Mouse (Mus musculus) forebrain, embryonic 12.5 days (tissue): ENCODE data around the gene Tmprss9. TPM values are rescaled to one million over a fixed set of nuclear protein-coding genes. Genes with fewer than 3 reads are reported as not detected.
A peak's percentile ranks its signal among the peaks of the same experiment; 100 is the strongest.

Experiments
- ATAC-seq: fragments of 200-750 bp; cut with Nextera tagmentation; 2 replicates; pipeline ENCODE4 v1.8.0; 2017; ENCODE audit warnings: moderate TSS enrichment; ENCODE audit not compliant: low FRiP score
- H3K27ac ChIP-seq: fragments of 300-500 bp; sonication (generic); 2 replicates; pipeline ENCODE4 v1.5.1; 2016; ENCODE audit warnings: mild to moderate bottlenecking
- H3K27me3 ChIP-seq: fragments of 300-500 bp; sonication (generic); 2 replicates; pipeline ENCODE4 v1.6.1; 2016; ENCODE audit warnings: mild to moderate bottlenecking
- H3K36me3 ChIP-seq: fragments of 300-500 bp; sonication (generic); replicated peaks from 2 replicates; pipeline ENCODE4 v1.6.1; 2016; ENCODE audit warnings: mild to moderate bottlenecking
- H3K4me1 ChIP-seq: fragments of 300-500 bp; sonication (generic); 2 replicates; pipeline ENCODE4 v1.6.1; 2016
- H3K4me2 ChIP-seq: fragments of 300-500 bp; sonication (generic); 2 replicates; pipeline ENCODE4 v1.6.1; 2016; ENCODE audit warnings: mild to moderate bottlenecking, moderate library complexity
- H3K4me3 ChIP-seq: fragments of 300-500 bp; sonication (generic); replicated peaks from 2 replicates; pipeline ENCODE4 v1.5.1; 2016; ENCODE audit warnings: mild to moderate bottlenecking
- H3K9ac ChIP-seq: fragments of 300-500 bp; sonication (generic); 2 replicates; pipeline ENCODE4 v1.6.1; 2016; ENCODE audit warnings: mild to moderate bottlenecking
- H3K9me3 ChIP-seq: fragments of 300-500 bp; sonication (generic); 2 replicates; pipeline ENCODE4 v1.6.1; 2016
- WGBS: fragments of 180-500 bp; shearing (Covaris S2); methylation state at CpG from one replicate; pipeline ENCODE4 v1.1.7; 2016; 5-methylcytosine and 5-hydroxymethylcytosine counted together
- polyA plus RNA-seq: library from polyadenylated mRNA; unstranded; fragments of >200 nt; fragmentation: Nextera tagmentation; extraction: Ambion mirVana; gene quantifications from 2 replicates; pipeline ENCODE4 v1.2.1, GENCODE M21; 2016

Tmprss9 gene
- polyA plus RNA-seq, 1 experiment from 2014 or later, result 0.08 TPM

- ATAC-seq, result no peak
- H3K36me3 ChIP-seq, result no peaks in the 10 kb centered on the region
- H3K4me2 ChIP-seq, result no peak overlapping the region
- no peak overlapping the region for H3K9ac ChIP-seq
- no peak overlapping the region for H3K4me3 ChIP-seq
- H3K27me3 ChIP-seq, result peaks cover 17% of the 10 kb centered on the region
- H3K4me1 ChIP-seq, result peaks cover 8% of the 10 kb centered on the region; the same call in 1 of the 2 replicates
- no peaks in the 10 kb centered on the region for H3K9me3 ChIP-seq
- H3K27ac ChIP-seq, result no peak overlapping the region
- 82% methylated on average over 9 of the region's 9 CpGs for WGBS
Observed at GRCm38 (mm10) chr10:80874035-80874434, 2.4 kb downstream of the Tmprss9 start.

GRCm38 (mm10) chr10:80876028-80876427, 4.4 kb downstream of the Tmprss9 start:
- Histone ChIP-seq H3K4me1 (peaks cover 8% of the 10 kb centered on the region; the same call in 1 of the 2 replicates), H3K27me3 (peaks cover 21% of the 10 kb centered on the region), H3K9me3 (no peaks in the 10 kb centered on the region), H3K4me3 (no peak overlapping the region), H3K36me3 (no peaks in the 10 kb centered on the region), H3K4me2 (no peak overlapping the region), H3K9ac (no peak overlapping the region), H3K27ac (no peak overlapping the region)
- no peak for ATAC-seq
- 26% methylated on average over 5 of the region's 5 CpGs for WGBS

GRCm38 (mm10) chr10:80876594-80876993, 4.9 kb downstream of the Tmprss9 start:
- Histone ChIP-seq H3K27me3 (peaks cover 19% of the 10 kb centered on the region), H3K9ac (no peak overlapping the region), H3K4me3 (no peak overlapping the region), H3K4me1 (peaks cover 8% of the 10 kb centered on the region; the same call in 1 of the 2 replicates), H3K36me3 (no peaks in the 10 kb centered on the region), H3K27ac (no peak overlapping the region), H3K4me2 (no peak overlapping the region), H3K9me3 (0 out of 2 replicates have a peak, but pooled peaks cover 3% of the 10 kb centered on the region)
- no peak for ATAC-seq
- WGBS, result 24% methylated on average over 3 of the region's 3 CpGs

DNA sequence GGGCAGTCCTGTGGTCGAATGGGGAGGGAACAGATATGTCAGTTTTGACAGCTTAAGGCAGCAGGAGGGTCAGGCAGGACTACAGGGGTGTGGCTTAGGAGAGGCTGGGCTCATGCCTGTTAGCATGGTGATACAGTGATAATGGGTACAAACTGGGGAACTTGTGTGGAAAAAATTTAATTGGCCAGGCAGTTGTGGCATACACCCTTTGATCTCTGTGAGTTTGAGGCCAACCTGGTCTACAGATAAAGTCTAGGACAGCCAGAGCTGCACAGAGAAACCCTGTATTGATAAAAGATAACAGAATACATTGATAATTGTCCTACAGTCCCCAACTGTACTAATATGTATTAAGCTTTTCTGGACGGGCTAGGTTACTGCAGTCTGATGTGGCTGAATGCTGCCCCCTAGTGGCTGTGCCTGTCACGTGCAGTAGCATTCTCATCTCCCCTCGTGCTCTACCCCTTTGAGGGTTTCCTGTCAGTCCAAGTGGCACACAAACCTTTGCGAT, 8.5 kb downstream of the Tmprss9 start:
- WGBS, result 20% methylated on average over 5 of the region's 5 CpGs
- ATAC-seq, result no peak; the same call in 1 of the 2 replicates

GRCm38 (mm10) chr10:80880901-80881300, 9.3 kb downstream of the Tmprss9 start:
- 74% methylated on average over 2 of the region's 2 CpGs for WGBS
- Histone ChIP-seq H3K27ac (no peak overlapping the region), H3K27me3 (peaks cover 17% of the 10 kb centered on the region)

More for the DNA sequence above, 8.5 kb downstream of the Tmprss9 start:
- 0 out of 2 replicates have a peak, but pooled peaks cover 3% of the 10 kb centered on the region for H3K9me3 ChIP-seq
- H3K9ac ChIP-seq, result no peak overlapping the region
- H3K27me3 ChIP-seq, result peaks cover 17% of the 10 kb centered on the region
- H3K4me3 ChIP-seq, result no peak overlapping the region
- H3K4me1 ChIP-seq, result peaks cover 4% of the 10 kb centered on the region; the same call in 1 of the 2 replicates
- no peak overlapping the region for H3K4me2 ChIP-seq
- H3K27ac ChIP-seq, result no peak overlapping the region
- H3K36me3 ChIP-seq, result no peaks in the 10 kb centered on the region

GRCm38 (mm10) chr10:80881301-80881700, 9.7 kb downstream of the Tmprss9 start:
- no peak overlapping the region for H3K4me3 ChIP-seq
- no peak for ATAC-seq
- H3K4me2 ChIP-seq, result no peak overlapping the region
- peaks cover 2% of the 10 kb centered on the region; the same call in 1 of the 2 replicates for H3K4me1 ChIP-seq
- no peak overlapping the region for H3K27ac ChIP-seq
- no peak overlapping the region for H3K9ac ChIP-seq
- H3K9me3 ChIP-seq, result 0 out of 2 replicates have a peak, but pooled peaks cover 3% of the 10 kb centered on the region
- peaks cover 17% of the 10 kb centered on the region for H3K27me3 ChIP-seq
- 25% methylated on average over 10 of the region's 10 CpGs for WGBS
- no peaks in the 10 kb centered on the region for H3K36me3 ChIP-seq

More at GRCm38 (mm10) chr10:80880901-80881300, 9.3 kb downstream of the Tmprss9 start:
- Histone ChIP-seq H3K4me1 (peaks cover 4% of the 10 kb centered on the region; the same call in 1 of the 2 replicates), H3K9me3 (0 out of 2 replicates have a peak, but pooled peaks cover 3% of the 10 kb centered on the region), H3K9ac (no peak overlapping the region), H3K4me3 (no peak overlapping the region), H3K4me2 (no peak overlapping the region), H3K36me3 (no peaks in the 10 kb centered on the region)
- ATAC-seq, result no peak

DNA sequence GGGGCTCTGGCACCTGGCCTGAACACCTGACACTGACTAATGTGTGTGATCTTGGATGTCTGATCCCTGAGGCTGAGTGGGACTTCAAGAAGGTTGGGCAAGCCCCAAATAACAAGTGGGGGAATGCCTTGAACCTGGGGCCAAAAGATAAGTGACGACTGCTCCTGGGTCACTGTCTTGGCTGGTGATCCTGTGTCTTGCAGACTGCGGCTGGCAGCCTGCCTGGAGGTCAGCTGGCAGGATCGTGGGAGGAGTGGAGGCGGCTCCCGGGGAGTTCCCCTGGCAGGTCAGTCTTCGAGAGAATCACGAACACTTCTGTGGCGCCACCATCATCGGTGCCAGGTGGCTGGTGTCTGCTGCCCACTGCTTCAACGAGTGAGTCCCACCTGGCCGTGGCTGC, 15.5 kb downstream of the Tmprss9 start:
- WGBS, result 84% methylated on average over 11 of the region's 11 CpGs
- Histone ChIP-seq H3K4me1 (no peaks in the 10 kb centered on the region), H3K4me2 (no peak overlapping the region), H3K27me3 (peaks cover 41% of the 10 kb centered on the region), H3K4me3 (no peak overlapping the region), H3K36me3 (no peaks in the 10 kb centered on the region), H3K9ac (no peak overlapping the region), H3K27ac (no peak overlapping the region), H3K9me3 (no peaks in the 10 kb centered on the region)
- ATAC-seq, result no peak

DNA sequence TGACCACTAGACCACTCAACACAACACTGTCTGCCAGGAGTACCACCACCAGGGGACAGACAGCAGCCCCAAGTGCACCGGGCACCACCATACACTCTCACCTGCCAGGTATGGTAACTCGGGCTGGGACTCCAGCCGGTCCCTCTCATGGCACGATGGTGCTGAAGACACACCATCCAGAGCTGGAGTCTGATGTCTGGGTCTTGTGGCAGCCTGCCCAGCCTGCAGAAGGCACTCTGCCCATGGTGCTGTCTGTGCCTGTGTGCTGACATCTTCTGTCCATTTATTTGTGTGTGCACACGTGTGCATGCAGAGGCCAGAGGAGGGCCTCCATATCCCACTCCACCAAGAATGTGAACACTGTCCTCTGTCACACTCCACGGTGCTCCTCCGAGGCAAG, 23.5 kb downstream of the Tmprss9 start:
- H3K4me1 ChIP-seq, result peaks cover 24% of the 10 kb centered on the region
- peaks cover 10% of the 10 kb centered on the region for H3K36me3 ChIP-seq
- H3K4me3 ChIP-seq, result no peak overlapping the region
- ATAC-seq, result no peak
- whole genome bisulfite sequencing, result 87% methylated on average over 7 of the region's 7 CpGs
- 0 out of 2 replicates have a peak, but pooled peaks cover 3% of the 10 kb centered on the region for H3K9me3 ChIP-seq
- H3K27ac ChIP-seq, result no peak overlapping the region
- peaks cover 3% of the 10 kb centered on the region; the same call in 1 of the 2 replicates for H3K27me3 ChIP-seq
- no peak overlapping the region for H3K4me2 ChIP-seq
- no peak overlapping the region for H3K9ac ChIP-seq

DNA sequence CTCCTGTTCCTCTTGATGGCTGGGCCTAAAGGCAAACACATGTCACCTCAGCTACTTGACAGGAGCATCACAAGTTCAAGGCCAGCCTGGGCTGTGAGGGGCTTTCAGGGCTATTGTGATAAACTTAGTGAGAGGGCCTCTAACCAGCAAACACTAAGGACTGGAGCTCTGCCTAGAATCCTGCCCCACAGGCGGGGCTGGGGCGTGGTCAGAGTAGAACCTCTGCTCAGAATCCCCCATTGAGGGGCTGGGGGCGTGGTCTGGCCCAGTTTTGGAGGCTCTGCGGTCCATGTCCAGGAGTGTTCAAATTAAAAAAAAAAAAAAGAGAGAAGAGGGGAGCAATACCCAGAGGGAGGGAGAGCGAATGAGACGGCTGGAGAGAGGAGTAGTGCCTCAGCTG, 24.0 kb downstream of the Tmprss9 start:
- Histone ChIP-seq H3K4me2 (no peak overlapping the region), H3K36me3 (peaks cover 10% of the 10 kb centered on the region), H3K27ac (no peak overlapping the region), H3K9me3 (0 out of 2 replicates have a peak, but pooled peaks cover 3% of the 10 kb centered on the region), H3K9ac (no peak overlapping the region), H3K4me3 (no peak overlapping the region), H3K27me3 (no peaks in the 10 kb centered on the region), H3K4me1 (peaks cover 24% of the 10 kb centered on the region)
- 80% methylated on average over 6 of the region's 6 CpGs for WGBS
- no peak for ATAC-seq

GRCm38 (mm10) chr10:80896581-80897485, 25.2 kb downstream of the Tmprss9 start:
- no peak for ATAC-seq
- peaks cover 27% of the 10 kb centered on the region for H3K4me1 ChIP-seq
- H3K4me3 ChIP-seq, result no peak overlapping the region
- H3K27me3 ChIP-seq, result no peaks in the 10 kb centered on the region
- 0 out of 2 replicates have a peak, but pooled peaks cover 3% of the 10 kb centered on the region for H3K9me3 ChIP-seq
- no peak overlapping the region for H3K9ac ChIP-seq
- no peak overlapping the region for H3K27ac ChIP-seq
- 72% methylated on average over 24 of the region's 24 CpGs for WGBS
- no peak overlapping the region for H3K4me2 ChIP-seq
- H3K36me3 ChIP-seq, result peaks cover 14% of the 10 kb centered on the region

- peak overlapping the region; percentile 20; the same call in 1 of the 2 replicates for H3K27ac ChIP-seq
- no peak overlapping the region for H3K4me3 ChIP-seq
- 36% methylated on average over 41 of the region's 41 CpGs for WGBS
- 0 out of 2 replicates have a peak overlapping the region, but pooled peaks have one; percentile 5 for H3K9ac ChIP-seq
- H3K9me3 ChIP-seq, result no peaks in the 10 kb centered on the region
- no peak for ATAC-seq
- peaks cover 27% of the 10 kb centered on the region for H3K4me1 ChIP-seq
- no peak overlapping the region for H3K4me2 ChIP-seq
- H3K27me3 ChIP-seq, result no peaks in the 10 kb centered on the region
- H3K36me3 ChIP-seq, result peaks cover 25% of the 10 kb centered on the region
Observed at GRCm38 (mm10) chr10:80897861-80898510, 26.3 kb downstream of the Tmprss9 start.

GRCm38 (mm10) chr10:80899074-80899473, 27.4 kb downstream of the Tmprss9 start:
- H3K27ac ChIP-seq, result no peak overlapping the region
- WGBS, result 87% methylated on average over 8 of the region's 8 CpGs
- no peaks in the 10 kb centered on the region for H3K9me3 ChIP-seq
- no peak for ATAC-seq
- peaks cover 36% of the 10 kb centered on the region for H3K36me3 ChIP-seq
- H3K9ac ChIP-seq, result no peak overlapping the region; the same call in 1 of the 2 replicates
- peaks cover 27% of the 10 kb centered on the region for H3K4me1 ChIP-seq
- peak overlapping the region; percentile 94 for H3K4me2 ChIP-seq
- H3K27me3 ChIP-seq, result no peaks in the 10 kb centered on the region
- no peak overlapping the region for H3K4me3 ChIP-seq
